Mouse (Mus musculus): ENCODE measurements at regions not wholly inside any gene's neighbourhood (a gene's known extent, or its start where the extent isn't known, plus 50 kb on each side); places are given as distances from the start of the nearest gene placed in this dataset.
"Not testable (repeated sequence)": the region's sequence is repeated elsewhere in the genome, so short reads cannot be mapped to it uniquely, and the experiment has no call there.

DNA sequence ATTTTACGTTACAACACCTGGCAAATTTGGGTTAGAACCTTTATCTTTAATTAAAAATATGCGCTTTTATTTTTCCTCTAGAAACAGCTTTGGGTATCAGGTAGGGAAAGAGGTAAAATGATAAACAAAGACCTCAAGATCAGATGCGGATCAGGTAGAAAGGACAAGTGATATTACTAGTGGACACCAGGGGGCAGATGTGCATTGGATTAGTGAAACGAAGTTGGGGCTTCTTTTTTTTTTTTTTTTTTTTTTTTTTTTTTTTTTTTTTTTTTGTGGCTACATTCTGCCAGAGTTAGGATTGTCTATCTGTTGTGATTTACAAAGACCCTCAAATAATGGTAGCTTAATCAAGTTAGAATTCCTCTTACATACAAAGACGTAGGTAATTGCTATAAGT is 153.8 kb downstream of the Cd109 start:
- peak; percentile 66 for DNase-seq

- peak; percentile 26 for DNase-seq
These were observed 158.6 kb downstream of the Cd109 start for GRCm38 (mm10) chr9:78773936-78774335.

GRCm38 (mm10) chr9:78775462-78775861 is 160.1 kb downstream of the Cd109 start:
- DNase-seq, result peak; percentile 66

- no peak for DNase-seq
These were observed 165.2 kb downstream of the Cd109 start for GRCm38 (mm10) chr9:78780595-78780994.

DNA sequence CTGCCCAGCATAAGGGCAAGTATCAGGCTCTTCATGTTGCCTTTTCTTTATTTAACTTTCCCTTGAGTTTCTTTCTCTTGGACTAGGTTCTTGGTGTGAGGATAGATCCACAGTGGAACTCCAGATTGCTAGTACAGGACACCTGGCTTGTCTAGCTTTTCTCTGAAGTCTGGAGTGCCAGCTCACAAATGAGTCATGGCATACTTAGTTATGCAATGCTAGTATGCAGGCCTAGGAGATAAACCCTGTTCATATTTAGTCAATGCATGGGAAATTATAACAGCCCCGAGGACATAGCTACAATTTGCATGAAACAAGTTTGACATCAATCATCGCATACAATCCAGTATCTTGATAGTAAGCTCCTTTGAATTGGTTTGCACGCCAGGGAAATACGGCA is 167.0 kb downstream of the Cd109 start:
- DNase-seq, result no peak

- no peak for DNase-seq
These were observed 167.5 kb downstream of the Cd109 start for GRCm38 (mm10) chr9:78782860-78783259.

DNA sequence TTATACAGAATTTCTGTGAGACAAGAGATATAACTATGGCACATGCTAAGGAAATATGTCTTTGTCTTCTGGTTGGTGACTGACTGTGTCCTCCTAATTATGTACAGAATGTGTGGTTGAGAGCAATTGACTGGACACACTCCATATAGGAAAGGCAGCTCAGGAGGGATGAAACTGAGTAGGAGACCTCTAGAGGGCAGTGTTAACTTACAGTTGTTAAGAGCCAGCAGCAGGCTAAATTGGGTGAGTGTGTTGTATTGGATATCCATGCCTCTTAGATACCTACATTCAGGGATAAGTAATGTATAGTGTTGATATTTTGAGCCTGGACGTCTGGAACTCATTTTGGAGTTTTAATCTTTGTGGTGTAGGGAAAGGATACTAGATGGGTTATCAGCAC is 172.5 kb downstream of the Cd109 start:
- peak; percentile 58 for DNase-seq

DNA sequence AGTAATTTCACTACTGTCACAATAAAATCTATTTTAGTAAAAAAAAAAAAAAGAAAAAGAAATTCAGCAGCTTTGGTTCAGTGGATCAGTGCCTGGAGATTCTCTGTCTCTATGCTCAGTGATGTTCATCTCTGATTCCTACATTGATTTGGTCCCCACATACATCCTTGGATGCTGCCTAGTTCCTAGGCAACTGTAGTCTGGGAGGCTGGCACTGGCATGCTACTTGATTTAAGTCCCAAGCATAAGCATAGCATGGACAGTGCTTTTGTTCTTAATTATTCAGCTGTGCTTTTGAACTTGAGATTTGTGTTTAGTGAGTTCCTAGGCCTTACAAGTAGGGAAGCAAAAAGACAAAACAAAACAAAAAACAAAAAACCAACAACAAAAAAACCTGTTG is 174.4 kb downstream of the Cd109 start:
- DNase-seq, result no peak

GRCm38 (mm10) chr9:78790155-78790554 is 174.8 kb downstream of the Cd109 start:
- DNase-seq, result no peak

- no peak for DNase-seq
These were observed 180.5 kb downstream of the Cd109 start for GRCm38 (mm10) chr9:78795801-78796200.

- no peak for DNase-seq
These were observed 201.9 kb downstream of the Cd109 start for GRCm38 (mm10) chr9:78817221-78817620.

DNA sequence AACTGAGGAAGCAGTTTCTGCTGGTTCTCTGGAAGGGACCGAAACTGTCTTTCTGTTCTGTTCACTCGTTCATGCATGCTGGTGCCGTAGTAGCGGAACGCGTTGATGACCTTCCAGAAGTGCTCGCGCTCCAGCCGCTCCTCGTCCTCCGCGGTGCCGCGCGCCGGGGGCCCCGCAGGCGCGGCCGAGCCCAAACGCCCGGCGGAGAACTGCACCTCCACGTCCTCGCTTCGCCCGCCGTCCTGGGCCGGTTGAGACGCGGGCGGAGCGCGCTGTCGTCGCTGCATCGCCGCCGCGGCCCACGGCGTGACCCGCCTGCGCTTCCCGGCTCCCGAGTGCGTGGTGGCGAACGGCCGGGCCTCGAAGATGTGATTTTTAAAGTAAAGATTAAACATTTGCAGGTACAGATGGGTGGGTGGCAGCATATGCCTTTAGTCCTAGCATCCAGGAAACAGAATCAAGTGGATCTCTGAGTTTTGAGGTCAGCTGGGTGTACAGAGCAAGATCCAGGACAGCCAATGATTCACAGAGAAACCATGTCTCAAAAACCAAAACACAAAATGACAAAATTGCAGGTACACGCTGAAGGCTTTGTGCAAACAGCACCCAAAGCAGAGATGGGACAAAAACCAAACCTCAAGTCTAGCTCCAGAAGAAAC is 206.3 kb downstream of the Cd109 start:
- peak; percentile 4 for DNase-seq

- DNase-seq, result peak; percentile 70
These were observed 229.8 kb downstream of the Cd109 start for GRCm38 (mm10) chr9:78844969-78845683.

DNA sequence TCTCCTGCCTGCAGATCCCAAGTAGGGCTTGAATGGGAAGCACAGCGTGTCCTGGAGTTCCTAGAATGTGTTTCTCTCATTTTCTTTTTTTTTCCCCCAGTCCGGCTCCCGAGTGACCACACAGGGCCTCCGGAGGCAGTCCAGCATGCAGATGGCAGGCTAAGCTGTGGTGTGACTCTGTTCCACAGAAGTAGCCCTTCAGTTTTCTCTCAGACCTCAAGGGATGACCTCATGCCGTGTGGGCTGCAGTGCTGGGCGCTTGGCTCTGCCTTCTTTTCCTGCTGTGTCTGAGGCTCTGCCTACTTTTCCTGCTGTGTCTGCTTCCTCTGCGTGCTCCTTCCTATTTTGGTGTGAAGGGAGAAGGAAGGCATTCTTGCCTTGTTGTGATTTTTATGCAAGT is 230.8 kb downstream of the Cd109 start:
- DNase-seq, result peak; percentile 28

DNA sequence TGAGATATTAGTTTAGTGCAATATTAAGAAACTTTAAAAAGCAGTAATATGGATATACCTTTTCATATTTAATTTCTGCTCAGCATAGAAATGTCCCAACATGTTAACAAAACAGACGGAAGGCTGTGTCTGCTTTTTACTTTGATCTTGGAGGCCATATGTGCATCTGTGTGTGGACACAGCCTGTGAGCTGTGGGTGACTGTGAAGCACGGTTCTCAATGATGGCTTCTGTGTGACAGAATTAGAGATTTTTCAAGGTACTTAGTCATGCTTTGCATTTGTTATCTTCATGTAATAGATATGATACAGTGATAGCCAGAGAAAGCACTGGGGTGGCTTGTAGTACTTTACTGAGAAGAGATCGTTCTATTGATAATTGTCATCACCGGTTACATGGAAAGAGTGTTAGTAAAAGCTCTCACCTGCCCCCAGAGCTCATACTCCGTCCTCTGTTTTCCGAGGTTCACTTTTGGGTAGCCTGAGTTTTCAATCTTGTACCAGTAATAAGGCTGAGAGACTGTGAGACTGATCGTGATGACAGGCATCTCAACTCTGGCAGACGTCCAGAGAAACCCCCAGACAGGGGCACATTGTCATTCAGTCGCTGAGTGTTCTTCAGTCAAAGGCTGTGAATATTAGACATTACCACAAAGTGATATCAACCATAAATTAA is 232.7 kb downstream of the Cd109 start:
- DNase-seq, result no peak

- not testable (repeated sequence) for DNase-seq
These were observed 233.2 kb downstream of the Cd109 start for GRCm38 (mm10) chr9:78848564-78848893.

DNA sequence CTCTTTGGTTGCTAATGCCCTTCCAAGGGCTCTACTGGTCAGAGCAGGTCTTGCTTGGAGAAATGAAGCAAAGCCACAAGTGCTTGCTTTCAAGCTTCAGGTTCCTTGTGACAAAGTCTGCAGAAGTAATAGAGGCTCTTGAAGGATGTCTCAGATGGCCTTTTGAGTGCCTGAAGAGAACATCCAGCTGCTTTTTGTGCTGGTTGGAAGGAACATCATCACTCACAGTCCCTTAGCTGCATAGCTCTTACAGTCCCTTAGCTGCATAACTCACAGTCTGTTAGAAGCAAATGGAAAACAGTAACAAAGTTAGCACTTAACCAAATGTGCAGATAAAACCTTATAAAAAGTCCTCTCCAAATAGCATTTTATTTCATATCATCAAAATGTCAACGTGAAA is 241.6 kb downstream of the Cd109 start:
- DNase-seq, result peak; percentile 45

DNA sequence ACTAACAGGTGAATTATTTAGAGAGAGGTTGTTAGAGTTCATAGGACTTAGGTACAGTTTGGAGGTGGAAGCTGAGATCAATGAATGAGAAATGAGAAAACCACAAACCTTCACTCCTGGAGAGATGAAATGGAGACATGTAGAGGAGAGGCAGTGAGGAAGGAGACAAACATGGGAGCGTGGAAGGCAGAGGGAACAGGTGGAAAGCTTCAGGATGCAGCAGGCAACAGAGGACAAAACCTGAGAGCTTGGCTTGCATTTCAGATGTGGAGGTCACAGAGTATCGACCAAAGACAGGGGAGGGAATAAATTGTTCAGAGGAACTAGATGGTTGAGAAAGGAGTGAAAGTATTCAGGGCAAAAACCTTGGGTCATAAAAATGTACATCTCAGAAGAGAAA is 244.6 kb downstream of the Cd109 start:
- DNase-seq, result no peak

- DNase-seq, result peak; percentile 46
These were observed 257.2 kb downstream of the Cd109 start for GRCm38 (mm10) chr9:78872561-78872960.

DNA sequence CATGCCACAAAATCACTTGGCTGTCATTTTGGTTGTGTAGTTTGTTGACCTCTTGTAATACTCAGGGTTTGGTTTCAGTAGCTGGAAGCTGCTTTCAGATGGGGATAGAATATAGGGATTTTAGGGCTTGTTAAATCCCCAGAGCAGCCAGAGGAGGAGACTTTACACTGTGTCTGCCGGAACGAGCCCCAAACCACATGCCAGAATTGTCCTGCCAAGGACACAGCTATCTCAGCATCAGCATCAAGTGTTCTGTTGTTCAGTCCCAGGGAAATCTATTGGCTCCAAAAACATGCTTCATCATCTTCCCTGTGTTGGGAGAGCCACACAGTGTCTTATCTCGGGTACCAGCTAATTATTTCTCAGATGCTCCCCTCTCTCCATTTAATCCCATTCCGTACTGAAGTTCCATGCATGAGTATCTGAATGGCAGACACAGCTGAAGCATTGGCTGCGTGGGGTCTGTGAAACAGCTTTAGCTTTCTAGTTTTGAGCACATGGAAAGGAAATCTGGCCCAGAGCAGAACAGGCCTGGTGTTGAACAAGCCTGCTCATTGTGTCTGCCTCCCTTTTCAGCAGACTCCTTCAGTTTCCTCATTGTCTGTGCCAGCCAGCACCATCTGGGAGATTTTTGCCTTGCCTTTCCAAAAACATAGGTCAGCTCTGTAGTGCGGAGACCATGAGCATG is 264.8 kb downstream of the Cd109 start:
- peak; percentile 4 for DNase-seq

GRCm38 (mm10) chr9:78880643-78881306 is 265.4 kb downstream of the Cd109 start:
- DNase-seq, result no peak

DNA sequence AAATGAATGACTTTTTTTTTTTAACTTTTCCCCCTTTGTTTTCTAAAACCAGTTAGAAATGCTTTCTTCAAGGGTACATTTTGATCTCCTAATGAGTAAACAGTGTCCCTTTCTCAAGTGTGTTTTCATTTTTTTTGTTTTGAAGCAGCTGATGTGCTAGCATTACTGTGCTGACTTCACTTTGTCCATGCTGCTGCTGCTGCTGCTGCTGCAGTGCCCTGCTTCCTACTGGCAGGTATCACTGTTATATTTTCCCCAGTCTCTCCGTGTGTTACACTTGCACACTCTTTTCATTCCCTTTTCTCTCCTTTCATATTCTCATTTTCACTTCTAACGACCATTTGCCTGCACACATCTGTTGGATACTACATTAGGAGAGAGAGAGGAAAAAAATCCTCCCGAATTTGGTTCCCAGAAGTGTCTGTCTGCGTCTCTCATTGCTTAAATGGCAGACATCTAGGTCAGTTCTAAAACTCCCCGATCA is 266.0 kb downstream of the Cd109 start:
- DNase-seq, result no peak

- DNase-seq, result no peak
These were observed 287.9 kb downstream of the Cd109 start for GRCm38 (mm10) chr9:78903211-78903610.

Measured in lung, postnatal 10 days (tissue).